Mouse (Mus musculus) G1E-ER4 (cell line): ENCODE measurements around the gene Cops6. TPM values are rescaled to one million over a fixed set of nuclear protein-coding genes. Genes with fewer than 3 reads are reported as not detected.

ENCODE experiments used
- GATA1 ChIP-seq: IDR thresholded peaks from one replicate; pipeline ENCODE4 v1.8.0; 2012; ENCODE audit warnings: low read length, inconsistent platforms
- polyA plus RNA-seq: library from polyadenylated mRNA; stranded (reverse); fragments of >175 nt; gene quantifications from 2 replicates; pipeline ENCODE4 v1.2.3, GENCODE M21; 2012

Cops6 gene
- polyA plus RNA-seq, 1 experiment, result 184 TPM

DNA sequence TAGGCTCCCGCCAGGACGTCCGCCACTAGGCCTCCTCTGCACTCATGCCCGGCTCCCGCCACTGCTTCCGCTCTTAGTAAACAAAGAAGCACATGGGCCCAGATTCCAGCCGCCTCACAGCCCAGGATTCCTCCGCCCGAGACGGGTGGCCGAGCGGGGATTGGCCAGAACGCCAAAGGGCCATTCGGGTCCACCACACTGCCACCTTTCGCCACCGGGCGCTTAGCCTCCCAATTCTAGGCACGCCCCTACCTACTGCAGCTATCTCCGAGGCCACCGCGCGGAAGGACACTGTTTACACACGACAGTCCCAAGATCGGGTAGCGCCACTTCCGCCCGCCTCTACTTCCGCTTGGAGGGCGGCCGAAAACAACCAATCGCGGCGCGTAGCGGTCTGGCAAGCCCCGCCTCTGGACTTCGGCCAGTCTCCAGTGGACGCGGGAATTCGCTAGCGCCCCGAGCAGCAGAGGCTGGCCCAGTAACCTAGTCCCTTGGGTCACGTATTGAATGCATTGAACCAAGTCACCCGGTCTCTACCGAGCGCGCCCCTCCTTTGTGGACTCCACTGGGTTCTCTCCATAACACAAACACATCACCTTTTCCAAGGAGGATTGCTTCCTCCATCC lies 10.2 kb downstream of the Cops6 start:
- TF ChIP-seq GATA1, result no peak

DNA sequence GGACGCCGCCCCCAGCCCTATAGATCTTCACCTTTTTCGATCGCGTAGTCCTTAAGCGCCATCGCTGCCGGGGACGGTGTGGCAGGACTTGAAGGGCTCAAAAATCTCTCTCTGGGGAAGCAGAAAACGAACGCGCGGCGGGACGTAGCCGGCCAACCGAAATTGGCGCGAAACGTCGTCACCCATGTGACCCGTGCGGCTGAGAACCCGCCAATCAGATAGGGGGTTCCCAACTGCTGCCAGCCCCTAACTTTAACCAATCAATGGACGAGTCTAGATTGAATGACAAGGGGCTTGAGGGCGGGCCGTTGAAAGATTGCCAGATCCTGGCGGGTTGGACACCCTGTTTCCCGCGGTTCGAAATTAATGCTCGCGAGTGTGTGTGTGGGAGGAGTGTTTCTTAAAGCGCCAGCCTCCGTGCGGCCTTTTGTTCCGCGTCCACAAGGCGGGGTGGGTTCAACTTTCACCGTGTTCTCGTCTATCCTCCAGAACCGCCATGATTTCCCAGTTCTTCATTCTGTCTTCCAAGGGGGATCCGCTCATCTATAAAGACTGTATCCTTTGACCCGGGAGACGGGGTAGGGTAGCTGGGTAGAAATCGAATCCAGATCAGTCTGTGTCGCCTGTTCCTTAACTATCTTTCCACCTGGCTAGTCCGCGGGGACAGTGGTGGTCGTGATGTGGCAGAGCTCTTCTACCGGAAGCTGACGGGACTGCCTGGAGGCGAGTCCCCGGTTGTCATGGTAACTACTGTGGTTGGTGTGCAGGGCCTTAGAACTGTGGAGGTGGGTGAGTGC lies 11.0 kb downstream of the Cops6 start, which contains the start of the genes Ap4m1 and Mcm7:
TSS of gene Ap4m1 (plus strand) at position 308 of the 797 bp plus-strand sequence.
TSS of gene Mcm7 (minus strand) at position 728 of the 797 bp plus-strand sequence.
- TF ChIP-seq GATA1, result no peak

DNA sequence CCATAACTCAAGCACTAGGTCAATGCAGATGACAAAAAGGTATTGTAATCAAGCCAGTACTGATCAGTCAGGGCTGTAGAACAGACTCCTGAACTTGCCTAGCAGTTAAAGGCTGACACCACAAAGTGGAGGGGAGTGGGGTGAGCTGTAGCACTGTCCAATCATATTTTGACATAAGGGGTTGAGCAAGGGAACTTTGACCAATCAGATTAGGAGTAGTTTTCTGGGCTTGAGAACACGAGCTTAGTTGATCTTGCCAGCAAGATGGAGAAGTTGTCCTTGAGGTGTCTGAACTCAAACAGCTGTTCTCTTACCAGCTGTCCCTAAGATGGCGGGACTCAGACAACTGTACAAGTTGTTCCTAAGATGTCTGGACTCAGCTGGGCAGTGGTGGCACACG lies 12.3 kb downstream of the Cops6 start:
- no peak for TF ChIP-seq GATA1

DNA sequence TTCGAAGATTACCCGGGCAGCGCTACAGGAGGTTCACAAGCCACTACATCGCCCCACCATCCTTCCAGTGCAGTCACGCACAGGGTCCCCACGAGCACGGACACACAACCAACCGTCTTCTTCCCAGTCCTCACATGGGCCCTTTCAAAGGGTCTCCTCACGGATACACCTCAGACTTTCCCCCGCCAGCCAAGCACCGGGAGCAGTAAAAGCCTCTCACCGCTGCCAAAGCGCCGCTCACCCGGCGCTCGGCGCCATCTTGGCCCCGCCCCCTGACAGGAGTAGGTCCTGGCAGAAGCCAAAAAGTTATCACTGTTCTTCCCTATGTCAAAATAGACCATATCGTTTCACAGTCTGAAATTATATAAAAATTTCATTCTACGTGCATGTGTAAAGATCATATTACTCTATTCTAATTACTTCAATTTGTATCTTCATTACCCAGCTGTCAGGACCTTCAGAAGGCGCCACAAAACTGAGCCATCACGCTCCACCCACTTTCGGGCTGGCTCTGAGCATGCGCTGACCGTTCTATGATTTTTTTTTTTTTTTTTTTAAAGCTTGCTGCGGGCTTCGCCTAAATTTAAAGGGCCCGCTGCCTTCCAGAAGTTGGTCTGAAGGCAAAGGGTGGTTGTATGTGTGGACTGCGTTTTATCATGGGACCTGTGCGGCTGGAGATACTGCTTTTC lies 26.2 kb downstream of the Cops6 start, which contains the start of the genes Taf6 and Cnpy4:
TSS of gene Taf6 (minus strand) at position 502 of the 689 bp plus-strand sequence.
TSS of gene Cnpy4 (plus strand) at position 536 of the 689 bp plus-strand sequence.
- no peak for TF ChIP-seq GATA1

DNA sequence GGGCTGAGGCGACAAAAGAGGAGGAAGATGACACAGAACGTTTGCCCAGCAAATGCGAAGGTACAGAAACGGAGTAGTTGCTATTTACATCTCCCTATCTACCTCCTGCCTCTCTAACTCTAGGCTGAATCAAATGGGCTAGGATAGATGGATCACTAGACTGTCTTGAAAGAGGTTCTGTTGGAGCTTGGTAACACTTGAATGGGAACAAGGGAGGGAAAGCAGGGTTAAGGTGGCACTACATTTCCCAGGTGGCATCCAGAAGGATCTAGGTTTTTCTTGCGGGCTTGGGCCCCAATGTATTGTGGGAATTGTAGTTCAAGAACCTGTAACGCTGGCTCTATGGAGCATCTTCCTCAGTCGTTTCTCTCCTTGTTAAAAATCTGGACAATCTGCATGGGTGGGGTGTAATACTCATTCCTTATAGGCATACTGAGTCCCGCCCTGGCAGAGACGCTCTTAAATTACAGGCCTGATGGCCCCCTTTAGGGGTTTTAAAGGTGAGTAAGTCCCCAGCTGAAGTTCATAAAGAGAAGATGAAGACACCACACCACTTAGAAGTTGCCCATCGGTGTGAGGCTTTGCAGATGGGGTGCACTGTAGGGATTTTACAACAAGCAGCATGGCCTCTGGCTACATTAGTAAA lies 26.9 kb downstream of the Cops6 start:
- no peak for TF ChIP-seq GATA1

DNA sequence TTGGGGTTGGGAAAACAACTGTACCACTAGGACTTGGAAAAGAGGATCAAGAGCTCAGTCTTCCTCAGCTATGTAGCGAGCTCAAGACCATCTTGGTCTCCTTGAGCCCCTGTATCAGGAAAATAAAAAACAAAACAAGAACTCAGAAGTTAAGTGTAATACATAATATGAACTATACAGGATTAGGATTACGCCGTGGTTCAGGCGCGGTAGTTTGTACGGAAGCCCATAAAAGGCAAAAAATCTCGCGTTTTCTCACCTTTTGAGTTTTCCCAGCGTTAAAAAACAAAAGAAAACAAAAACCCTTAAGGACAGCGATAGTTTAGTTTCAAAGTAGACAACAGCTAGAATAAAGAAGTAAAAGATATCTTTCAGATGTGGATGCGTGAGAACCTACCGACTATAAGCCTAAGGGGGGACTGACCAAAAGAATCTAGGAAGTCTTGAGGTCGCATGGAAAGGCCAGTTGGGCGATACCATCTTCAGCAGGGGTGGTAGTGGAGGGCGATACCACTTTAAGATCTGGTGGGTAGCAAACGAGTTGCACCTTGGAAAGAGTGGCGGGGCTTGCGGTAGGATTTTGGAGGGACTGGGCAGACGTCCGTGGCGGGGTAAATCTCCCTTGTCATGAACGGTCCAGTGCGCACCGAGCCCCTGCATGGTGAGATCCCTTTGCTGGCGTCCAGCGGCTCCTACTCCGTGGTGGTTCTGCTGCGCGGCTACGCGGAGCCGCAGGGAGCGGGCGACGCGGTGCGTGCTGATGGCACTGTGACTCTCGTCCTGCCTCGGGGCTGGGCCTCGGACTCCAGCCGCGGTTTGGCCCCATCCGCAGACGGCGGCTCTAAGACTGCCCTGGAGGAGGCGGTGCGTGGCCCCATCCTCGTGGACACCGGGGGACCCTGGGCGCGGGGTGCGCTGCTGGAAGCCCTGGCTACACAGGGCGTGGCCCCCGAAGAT lies 33.2 kb downstream of the Cops6 start, which contains the start of gene Mblac1:
TSS of gene Mblac1 (plus strand) at position 544 of the 957 bp plus-strand sequence.
- TF ChIP-seq GATA1, result no peak

DNA sequence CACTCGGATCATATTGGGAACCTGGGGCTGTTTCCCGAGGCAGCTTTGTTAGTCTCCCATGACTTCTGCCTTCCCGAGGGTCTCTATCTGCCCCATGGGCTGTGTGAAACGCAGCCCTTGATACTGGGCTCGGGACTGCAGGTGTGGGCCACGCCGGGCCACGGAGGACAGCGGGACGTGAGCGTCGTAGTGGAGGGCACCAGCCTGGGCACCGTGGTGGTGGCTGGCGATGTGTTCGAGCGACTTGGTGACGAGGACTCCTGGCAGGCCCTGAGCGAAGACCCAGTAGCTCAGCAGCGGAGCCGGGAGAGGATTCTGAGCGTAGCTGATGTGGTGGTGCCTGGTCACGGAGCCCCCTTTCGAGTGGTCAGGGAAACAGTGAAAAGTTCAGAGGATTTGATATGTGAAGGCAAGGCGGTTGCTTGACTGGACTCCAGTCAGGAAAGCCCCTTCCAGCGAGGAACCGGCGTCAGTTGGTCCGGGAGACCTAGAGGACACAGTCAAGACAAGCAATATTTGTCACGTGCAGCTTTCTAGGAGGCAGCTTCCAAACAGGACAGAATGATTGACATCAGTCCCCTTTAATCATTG lies 34.0 kb downstream of the Cops6 start:
- TF ChIP-seq GATA1, result no peak

DNA sequence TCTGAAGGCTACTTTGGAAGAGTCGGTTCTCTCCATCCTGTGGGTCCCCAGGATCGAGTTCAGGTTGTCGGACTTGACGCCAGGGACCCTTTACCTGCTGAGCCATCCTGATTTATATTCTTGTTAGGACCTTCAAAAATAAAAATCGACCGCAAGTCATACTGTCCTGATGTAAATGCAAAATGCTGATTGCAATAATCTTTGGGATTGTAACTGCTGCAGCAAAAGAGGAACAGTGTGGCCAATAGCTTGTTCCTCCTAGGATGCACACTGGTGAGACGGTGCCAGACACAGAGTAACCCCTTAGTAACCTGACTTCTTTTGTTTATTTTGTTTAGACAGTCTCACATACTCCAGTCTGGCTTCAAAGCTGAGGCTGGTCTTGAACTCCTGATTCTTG lies 34.6 kb downstream of the Cops6 start:
- no peak for TF ChIP-seq GATA1

DNA sequence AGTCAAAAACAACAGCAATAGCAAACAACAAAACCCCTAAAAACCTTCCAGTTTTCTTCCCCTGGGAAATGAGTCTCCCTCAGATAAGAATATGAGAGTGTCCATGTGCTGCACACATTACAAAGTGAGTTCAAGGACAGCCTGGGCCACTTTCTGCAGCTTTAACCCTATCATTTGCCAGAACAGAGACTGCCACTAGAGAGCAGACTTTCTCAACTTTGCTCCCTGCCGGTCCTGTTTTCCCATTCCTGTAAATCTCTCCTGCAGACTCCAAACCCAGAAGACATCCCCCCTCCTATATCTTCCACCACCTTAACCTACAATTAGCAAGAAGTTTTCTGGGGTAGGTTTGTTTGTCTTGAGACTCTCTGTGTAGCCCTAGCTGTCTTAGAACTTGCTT lies 38.7 kb downstream of the Cops6 start:
- TF ChIP-seq GATA1, result no peak

DNA sequence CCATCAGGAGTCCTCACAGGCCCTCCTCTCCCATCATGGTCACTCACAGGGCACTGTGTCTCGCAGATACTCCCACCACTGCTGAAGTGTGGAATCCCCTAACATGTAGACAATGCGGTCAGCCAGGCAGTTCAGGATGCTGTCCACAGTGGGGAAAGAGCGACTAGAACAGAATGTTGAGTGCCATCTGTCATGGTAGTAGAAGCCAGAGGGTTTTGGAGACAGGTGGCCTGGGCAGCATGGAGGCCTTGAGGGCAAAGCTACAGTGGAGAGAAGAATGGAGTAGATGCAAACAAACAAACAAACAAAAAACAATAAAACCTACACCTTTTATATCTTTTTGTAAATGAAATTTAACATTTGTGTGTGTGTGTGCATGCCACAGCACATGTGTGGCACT lies 41.2 kb downstream of the Cops6 start:
- no peak for TF ChIP-seq GATA1

DNA sequence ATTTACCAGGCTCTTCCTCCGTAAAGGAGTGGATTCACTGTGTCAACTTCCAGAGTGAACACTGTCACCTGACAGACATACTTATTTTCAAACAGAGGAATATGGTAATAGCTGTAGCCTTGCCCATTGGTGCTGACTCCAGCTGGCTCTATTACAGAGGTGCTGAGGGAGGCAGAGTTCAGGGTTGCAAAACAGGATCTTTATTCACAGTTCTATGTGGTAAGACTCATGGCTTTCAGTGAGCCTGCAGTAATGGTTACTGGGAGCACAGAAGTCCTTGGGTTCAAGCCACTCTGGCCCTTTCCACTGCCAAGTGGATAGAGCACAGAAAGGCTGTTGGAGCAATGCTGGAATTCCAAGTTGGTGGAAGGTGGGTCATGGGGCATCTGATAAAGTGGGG lies 46.4 kb downstream of the Cops6 start:
- no peak for TF ChIP-seq GATA1

DNA sequence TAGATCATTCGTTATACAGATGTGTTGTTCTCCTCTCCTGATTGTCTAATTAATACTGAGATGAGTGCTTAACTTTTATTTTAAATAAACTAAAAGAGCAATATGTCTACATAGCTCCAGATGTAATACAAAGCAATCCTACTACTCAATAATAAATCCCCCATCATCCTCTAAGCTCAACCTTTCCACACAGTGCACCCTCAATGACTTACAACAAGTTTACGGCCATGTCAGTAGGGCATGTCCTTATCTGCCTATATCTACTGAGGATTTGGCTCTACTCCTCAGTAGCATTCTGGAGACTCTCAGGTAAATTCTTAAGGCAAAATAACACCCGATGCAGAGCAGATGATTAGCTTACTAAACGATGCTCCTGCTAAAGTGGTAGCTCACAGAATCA lies 47.0 kb downstream of the Cops6 start:
- no peak for TF ChIP-seq GATA1

Other genes starting within 250 kb of the Cops6 start
- not detected in 2 replicates for gene Cyp3a13, start 239.5 kb upstream of the Cops6 start, polyA plus RNA-seq
- gene Gjc3, start 198.0 kb upstream of the Cops6 start, polyA plus RNA-seq, result not detected in 2 replicates
- gene Azgp1, start 179.6 kb upstream of the Cops6 start, polyA plus RNA-seq, result not detected in 2 replicates
- gene Smok3a, start 139.8 kb upstream of the Cops6 start, polyA plus RNA-seq, result not detected in 2 replicates
- gene Smok3b, start 139.6 kb upstream of the Cops6 start, polyA plus RNA-seq, result not detected in 2 replicates
- gene Smok3c, start 107.9 kb upstream of the Cops6 start, polyA plus RNA-seq, result not detected in 2 replicates
- gene Zkscan1, start 76.0 kb upstream of the Cops6 start, polyA plus RNA-seq, result 2.0 and 2.2 TPM in 2 replicates
- 0.55 and 2.3 TPM in 2 replicates for gene Zscan21, start 44.2 kb upstream of the Cops6 start, polyA plus RNA-seq
- 0.27 and 0.28 TPM in 2 replicates for gene Zfp113, start 5.3 kb upstream of the Cops6 start, polyA plus RNA-seq
- 6.9 and 18.9 TPM in 2 replicates for gene Ap4m1, start 10.9 kb downstream of the Cops6 start, polyA plus RNA-seq
- 19.6 and 78.8 TPM in 2 replicates for gene Mcm7, start 11.4 kb downstream of the Cops6 start, polyA plus RNA-seq
- 33.9 and 45.4 TPM in 2 replicates for gene Taf6, start 26.4 kb downstream of the Cops6 start, polyA plus RNA-seq
- gene Cnpy4, start 26.4 kb downstream of the Cops6 start, polyA plus RNA-seq, result 0.63 and 1.1 TPM in 2 replicates
- 4.8 and 6.3 TPM in 2 replicates for gene Mblac1, start 33.2 kb downstream of the Cops6 start, polyA plus RNA-seq
- gene Nxpe5, start 64.8 kb downstream of the Cops6 start, polyA plus RNA-seq, result not detected in 2 replicates
- gene Lamtor4, start 94.4 kb downstream of the Cops6 start, polyA plus RNA-seq, result 58.4 and 59.8 TPM in 2 replicates
- gene BC037034, start 103.0 kb downstream of the Cops6 start, polyA plus RNA-seq, result 108 and 142 TPM in 2 replicates
- not detected in 2 replicates for gene Gal3st4, start 111.8 kb downstream of the Cops6 start, polyA plus RNA-seq
- not detected in 2 replicates for gene Gm43720, start 118.9 kb downstream of the Cops6 start, polyA plus RNA-seq
- not detected in 2 replicates for gene Gpc2, start 118.9 kb downstream of the Cops6 start, polyA plus RNA-seq
- gene Stag3, start 119.2 kb downstream of the Cops6 start, polyA plus RNA-seq, result not detected in 2 replicates
- not detected in 2 replicates for gene Pvrig, start 180.9 kb downstream of the Cops6 start, polyA plus RNA-seq